In the genomic region with DNA sequence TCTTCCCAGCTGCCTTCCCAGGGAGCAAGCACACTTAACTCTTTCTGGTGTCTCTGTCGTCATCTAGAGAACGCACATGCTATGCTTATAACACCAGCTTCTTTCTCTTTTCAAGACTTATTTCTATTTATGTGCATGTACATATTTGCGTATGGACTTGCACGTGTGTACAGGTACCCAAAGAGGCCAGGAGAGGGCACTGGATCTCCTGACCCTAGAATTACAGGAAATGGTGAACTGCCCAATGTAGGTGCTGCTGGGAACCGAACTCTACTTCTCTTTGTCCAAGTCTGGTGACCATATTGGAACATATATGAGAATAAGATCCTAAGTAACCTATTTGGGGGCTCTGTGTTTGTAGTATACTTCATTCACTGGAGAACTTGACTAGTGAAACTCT, we compare ENCODE assay signal across 19 mouse cellular contexts. TPM values are rescaled to one million over a fixed set of nuclear protein-coding genes. Genes with fewer than 3 reads are reported as not detected.
DNase-seq lines count a peak whose midpoint lies in the region; ATAC-seq and TF ChIP-seq lines count a peak whose summit lies in the region.
"Had no signal": no experiment of that assay in that cellular context is flagged by ENCODE, and none has a peak within 500 bp of the region (broad histone marks: within the 10 kb centered on the region; RNA-seq: fewer than 3 reads in every experiment).

No protein-coding gene starts in this region.

- peak overlapping the region; percentile 67 for H3K27ac ChIP-seq in hindbrain, embryonic 13.5 days
- no peak overlapping the region for H3K27ac ChIP-seq in hindbrain, embryonic 16.5 days (ENCODE audit: low read depth, low read length)
- H3K27ac ChIP-seq in thymus, adult 2 months (ENCODE audit: control insufficient read depth, insufficient read depth, low read length): no peak overlapping the region
- H3K27ac ChIP-seq: embryonic facial prominence, embryonic 10.5 days; heart, embryonic 13.5 days; hindbrain, embryonic 10.5 days; limb, embryonic 12.5 days; liver, embryonic 15.5 days had no signal

- H3K4me3 ChIP-seq in hindbrain, embryonic 13.5 days: no peak overlapping the region
- no peak overlapping the region for H3K4me3 ChIP-seq in hindbrain, embryonic 16.5 days (ENCODE audit: low read length)
- H3K4me3 ChIP-seq in thymus, adult 2 months (ENCODE audit: control insufficient read depth, insufficient read depth, low read length): no peak overlapping the region
- H3K4me3 ChIP-seq: embryonic facial prominence, embryonic 10.5 days; erythroblast, embryonic 14.5 days; heart, embryonic 13.5 days; hindbrain, embryonic 10.5 days; limb, embryonic 12.5 days; liver, embryonic 15.5 days had no signal

- no peak overlapping the region for H3K4me2 ChIP-seq in hindbrain, embryonic 13.5 days
- H3K4me2 ChIP-seq in hindbrain, embryonic 16.5 days (ENCODE audit: low read length): no peak overlapping the region
- H3K4me2 ChIP-seq: heart, embryonic 13.5 days; limb, embryonic 12.5 days; liver, embryonic 15.5 days had no signal

- no peak for TF ChIP-seq POLR2A in thymus, adult 2 months (IDR thresholded peaks at IDR 0.05; ENCODE audit: control insufficient read depth, extremely low read depth, insufficient read depth, low read length, poor library complexity)

- no peaks in the 10 kb centered on the region for H3K9me3 ChIP-seq in hindbrain, embryonic 13.5 days
- H3K9me3 ChIP-seq in hindbrain, embryonic 16.5 days (ENCODE audit: control insufficient read depth, low read length): no peaks in the 10 kb centered on the region
- H3K9me3 ChIP-seq: embryonic facial prominence, embryonic 10.5 days; heart, embryonic 13.5 days; hindbrain, embryonic 10.5 days; limb, embryonic 12.5 days; liver, embryonic 15.5 days had no signal

- peak; percentile 9 for DNase-seq in thymus, adult 2 months
- no peak for DNase-seq in thymus, postnatal 36 days
- DNase-seq in ZHBTc4 (ENCODE audit: low read depth, low spot score): peak; percentile 31
- DNase-seq in adrenal gland, postnatal 14 days: no peak
- DNase-seq: adrenal gland, postnatal 36 days; cerebellum, postnatal 14 days; kidney, adult 8-10 months; kidney, postnatal 4 days; lung, postnatal 14 days; right cerebral cortex, postnatal 14 days had no signal

- no peak for TF ChIP-seq CTCF in thymus, adult 2 months (IDR thresholded peaks at IDR 0.05; ENCODE audit: borderline replicate concordance, control insufficient read depth, extremely low read depth, insufficient read depth, low read length, poor library complexity)

- H3K9ac ChIP-seq in hindbrain, embryonic 13.5 days: no peak overlapping the region
- H3K9ac ChIP-seq in hindbrain, embryonic 16.5 days (ENCODE audit: low read depth, low read length): no peak overlapping the region
- H3K9ac ChIP-seq: heart, embryonic 13.5 days; limb, embryonic 12.5 days; liver, embryonic 15.5 days had no signal

- no peaks in the 10 kb centered on the region for H3K27me3 ChIP-seq in hindbrain, embryonic 13.5 days
- H3K27me3 ChIP-seq in hindbrain, embryonic 16.5 days (replicated peaks; ENCODE audit: control insufficient read depth, insufficient read depth, low read length): no peaks in the 10 kb centered on the region
- no peaks in the 10 kb centered on the region; the same call in 1 of the 2 replicates for H3K27me3 ChIP-seq in thymus, adult 2 months (ENCODE audit: control insufficient read depth, insufficient read depth, low read length)
- H3K27me3 ChIP-seq: heart, embryonic 13.5 days; limb, embryonic 12.5 days; liver, embryonic 15.5 days had no signal

- H3K4me1 ChIP-seq in hindbrain, embryonic 13.5 days (replicated peaks): peaks cover 12% of the 10 kb centered on the region
- H3K4me1 ChIP-seq in hindbrain, embryonic 16.5 days (ENCODE audit: control insufficient read depth, insufficient read depth, low read depth, low read length): peaks cover 12% of the 10 kb centered on the region
- peaks cover 4% of the 10 kb centered on the region for H3K4me1 ChIP-seq in thymus, adult 2 months (replicated peaks; ENCODE audit: control insufficient read depth, insufficient read depth, low read length)

- 76% methylated on average over 5 of the region's 5 CpGs for WGBS in hindbrain, embryonic 13.5 days
- 70% methylated on average over 5 of the region's 5 CpGs for WGBS in hindbrain, embryonic 16.5 days
- 92% methylated on average over 5 of the region's 5 CpGs for WGBS in thymus, adult 2 months

- no peak for ATAC-seq in hindbrain, embryonic 13.5 days (ENCODE audit: low FRiP score)
- no peak for ATAC-seq in hindbrain, embryonic 16.5 days
- ATAC-seq in monocyte, adult 5-6 weeks (replicated peaks; ENCODE audit: insufficient number of reproducible peaks, low FRiP score, low TSS enrichment, poor library complexity, severe bottlenecking): no peak

- H3K36me3 ChIP-seq in hindbrain, embryonic 13.5 days: no peaks in the 10 kb centered on the region
- H3K36me3 ChIP-seq in hindbrain, embryonic 16.5 days (ENCODE audit: control insufficient read depth, insufficient read depth, low read length): no peaks in the 10 kb centered on the region
- no peaks in the 10 kb centered on the region for H3K36me3 ChIP-seq in thymus, adult 2 months (ENCODE audit: control insufficient read depth, insufficient read depth, low read length)
- H3K36me3 ChIP-seq: embryonic facial prominence, embryonic 10.5 days; heart, embryonic 13.5 days; hindbrain, embryonic 10.5 days; limb, embryonic 12.5 days; liver, embryonic 15.5 days had no signal

RNA-seq across cellular contexts. Expression of a gene that starts 1.5 kb away (rescaled TPM):
- 67.3 and 68.1 TPM in 2 replicates for polyA plus RNA-seq in hindbrain, embryonic 13.5 days (2015; fragmentation: Nextera tagmentation; extraction: Ambion mirVana)
- 50.6 and 55.6 TPM in 2 replicates for polyA plus RNA-seq in hindbrain, embryonic 16.5 days (2015; fragmentation: Nextera tagmentation; extraction: Ambion mirVana)
- 90.8 and 92.4 TPM in 2 replicates for polyA plus RNA-seq in thymus, adult 2 months (2012; rRNA removed)
- total RNA-seq in monocyte, adult 5-6 weeks (2017): 94.4 to 159 TPM (median 97.2 TPM) in 3 replicates
- 107 and 118 TPM in 2 replicates for total RNA-seq in adrenal gland, postnatal 14 days (2021)

Comparison
In these comparisons a context has a peak if more than half of its experiments do, and no peak if none do; other contexts are left out.
1. DNase-seq: peak in thymus, adult 2 months (single experiment) and ZHBTc4 (single experiment); none in thymus, postnatal 36 days (0 of 2) and adrenal gland, postnatal 14 days (single experiment).